Comparison of ENCODE assay signal across 8 mouse cellular contexts in the genomic region with DNA sequence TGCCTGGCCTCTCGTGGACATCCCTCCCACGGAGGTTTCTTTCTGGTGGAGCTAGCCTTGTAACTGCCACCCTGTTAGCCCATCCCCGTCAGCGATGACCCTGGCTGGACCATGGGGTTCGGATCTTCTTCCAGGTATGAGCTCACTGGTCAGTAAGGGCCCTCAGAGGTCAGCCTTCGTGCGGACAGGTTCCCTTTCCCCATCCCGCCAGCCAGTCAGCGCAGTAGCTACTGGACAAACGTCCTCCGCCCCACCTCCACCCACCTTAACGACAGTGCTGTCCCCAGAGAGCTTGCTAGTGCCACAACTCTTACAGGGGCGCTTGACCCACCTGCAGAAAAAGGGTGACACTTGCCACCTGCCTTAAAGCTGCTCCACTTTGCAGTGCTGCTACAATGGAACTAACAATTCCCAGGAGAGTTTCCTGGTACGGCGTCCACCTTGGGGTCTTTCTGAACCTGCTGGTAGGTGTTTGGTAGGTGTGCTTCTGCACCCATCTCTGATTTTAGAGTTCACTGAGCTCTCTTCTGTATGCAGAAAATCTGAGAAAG. TPM values are rescaled to one million over a fixed set of nuclear protein-coding genes. Genes with fewer than 3 reads are reported as not detected.
DNase-seq lines count a peak whose midpoint lies in the region; ATAC-seq and TF ChIP-seq lines count a peak whose summit lies in the region.

No protein-coding gene starts in this region.

- 13% methylated on average over 15 of the region's 15 CpGs for WGBS in hindbrain, embryonic 11.5 days
- 12% methylated on average over 15 of the region's 15 CpGs for WGBS in lung, embryonic 15.5 days
- WGBS in stomach, postnatal 0 days, result 17% methylated on average over 15 of the region's 15 CpGs

- TF ChIP-seq CTCF in MEL (IDR thresholded peaks at IDR 0.05 in 2 of 3, conservative IDR thresholded peaks at IDR 0.05 in 1 of 3; ENCODE audit: control insufficient read depth in 1 of 3, insufficient read depth in 1 of 3, low read depth in 2 of 3, low read length in 3 of 3, poor library complexity in 1 of 3, severe bottlenecking in 1 of 3), result no peak
- no peak for TF ChIP-seq CTCF in stomach, postnatal 0 days (IDR thresholded peaks at IDR 0.05; ENCODE audit: low read depth)

- DNase-seq in heart, adult 11 months, result peak; percentile 91
- DNase-seq in heart, postnatal 4 days, result no peak
- DNase-seq in MEL (ENCODE audit: low read depth, low spot score), result peak; percentile 27
- DNase-seq in hindbrain, embryonic 11.5 days (ENCODE audit: low spot score), result no peak
- DNase-seq in stomach, postnatal 0 days (ENCODE audit: low spot score), result no peak
- no peak for DNase-seq in right cerebral cortex, adult 18-20 months
- DNase-seq in urinary bladder, adult 2 months (ENCODE audit: low spot score), result no peak

- TF ChIP-seq EP300 in MEL (IDR thresholded peaks at IDR 0.05; ENCODE audit: low read depth in 1 of 2, low read length in 2 of 2), result 0 out of 4 replicates have a peak, but pooled peaks of 1 of the 2 experiments have one; percentile 16
- TF ChIP-seq EP300 in stomach, postnatal 0 days (optimal IDR thresholded peaks at IDR 0.05), result no peak

- peak overlapping the region; percentile 66 for H3K9ac ChIP-seq in MEL (ENCODE audit: control insufficient read depth, low read depth, low read length, poor library complexity, severe bottlenecking)
- peak overlapping the region; percentile 69 for H3K9ac ChIP-seq in hindbrain, embryonic 11.5 days (ENCODE audit: low read depth, low read length)
- peak overlapping the region; percentile 72 for H3K9ac ChIP-seq in lung, embryonic 15.5 days
- H3K9ac ChIP-seq in stomach, postnatal 0 days (ENCODE audit: low read length), result peak overlapping the region; percentile 77

- H3K27me3 ChIP-seq in MEL (ENCODE audit: control insufficient read depth in 1 of 2, insufficient read depth in 2 of 2, low read length in 2 of 2), result no peaks in the 10 kb centered on the region
- peaks cover 13% of the 10 kb centered on the region for H3K27me3 ChIP-seq in hindbrain, embryonic 11.5 days (ENCODE audit: control insufficient read depth, insufficient read depth, low read length)
- H3K27me3 ChIP-seq in lung, embryonic 15.5 days, result peaks cover 16% of the 10 kb centered on the region
- no peaks in the 10 kb centered on the region for H3K27me3 ChIP-seq in stomach, postnatal 0 days (ENCODE audit: control insufficient read depth, insufficient read depth, low read length)

- no peak for ATAC-seq in hindbrain, embryonic 11.5 days (ENCODE audit: low FRiP score)
- no peak for ATAC-seq in lung, embryonic 15.5 days (ENCODE audit: borderline replicate concordance, extremely low read depth, low FRiP score, low TSS enrichment)
- ATAC-seq in stomach, postnatal 0 days (ENCODE audit: low FRiP score, low TSS enrichment), result no peak

- peak overlapping the region; percentile 60 to 93 for H3K4me3 ChIP-seq in MEL (ENCODE audit: control insufficient read depth in 1 of 2, insufficient read depth in 1 of 2, low read depth in 2 of 2, low read length in 2 of 2)
- H3K4me3 ChIP-seq in hindbrain, embryonic 11.5 days (ENCODE audit: low read depth, low read length), result peak overlapping the region; percentile 78
- H3K4me3 ChIP-seq in lung, embryonic 15.5 days, result peak overlapping the region; percentile 80
- peak overlapping the region; percentile 92 for H3K4me3 ChIP-seq in stomach, postnatal 0 days (ENCODE audit: low read depth, low read length)

- peaks cover 15 to 39% of the 10 kb centered on the region in 2 experiments for H3K36me3 ChIP-seq in MEL (ENCODE audit: control insufficient read depth in 1 of 2, insufficient read depth in 2 of 2, low read length in 2 of 2)
- H3K36me3 ChIP-seq in hindbrain, embryonic 11.5 days (ENCODE audit: control insufficient read depth, insufficient read depth, low read length), result no peaks in the 10 kb centered on the region
- peaks cover 3% of the 10 kb centered on the region; the same call in 1 of the 2 replicates for H3K36me3 ChIP-seq in lung, embryonic 15.5 days
- peaks cover 1% of the 10 kb centered on the region; the same call in 1 of the 2 replicates for H3K36me3 ChIP-seq in stomach, postnatal 0 days (ENCODE audit: control insufficient read depth, insufficient read depth, low read length)

- no peak for TF ChIP-seq POLR2A in MEL (IDR thresholded peaks at IDR 0.05; ENCODE audit: control insufficient read depth in 1 of 2, insufficient read depth in 1 of 2, low read depth in 1 of 2, low read length in 2 of 2, poor library complexity in 1 of 2)

- no peaks in the 10 kb centered on the region for H3K9me3 ChIP-seq in MEL (replicated peaks; ENCODE audit: insufficient read depth, low read length)
- no peaks in the 10 kb centered on the region for H3K9me3 ChIP-seq in hindbrain, embryonic 11.5 days (ENCODE audit: control insufficient read depth, low read length)
- no peaks in the 10 kb centered on the region for H3K9me3 ChIP-seq in lung, embryonic 15.5 days
- no peaks in the 10 kb centered on the region for H3K9me3 ChIP-seq in stomach, postnatal 0 days (ENCODE audit: control insufficient read depth, low read length)

- H3K27ac ChIP-seq in MEL (ENCODE audit: control insufficient read depth, low read depth, low read length), result peak overlapping the region; percentile 15
- peak overlapping the region; percentile 62; the same call in 1 of the 2 replicates for H3K27ac ChIP-seq in hindbrain, embryonic 11.5 days (ENCODE audit: low read depth, low read length)
- H3K27ac ChIP-seq in lung, embryonic 15.5 days, result no peak overlapping the region
- no peak overlapping the region for H3K27ac ChIP-seq in stomach, postnatal 0 days (replicated peaks)

- H3K4me1 ChIP-seq in MEL (ENCODE audit: control insufficient read depth in 1 of 2, insufficient read depth in 2 of 2, low read length in 2 of 2), result peaks cover 27 to 37% of the 10 kb centered on the region in 2 experiments
- H3K4me1 ChIP-seq in hindbrain, embryonic 11.5 days (replicated peaks; ENCODE audit: control insufficient read depth, insufficient read depth, low read length), result 0 out of 2 replicates have a peak, but pooled peaks cover 5% of the 10 kb centered on the region
- H3K4me1 ChIP-seq in lung, embryonic 15.5 days, result peaks cover 20% of the 10 kb centered on the region
- 0 out of 2 replicates have a peak, but pooled peaks cover 2% of the 10 kb centered on the region for H3K4me1 ChIP-seq in stomach, postnatal 0 days (replicated peaks; ENCODE audit: control insufficient read depth, insufficient read depth)

- peak overlapping the region; percentile 80 for H3K4me2 ChIP-seq in hindbrain, embryonic 11.5 days (replicated peaks; ENCODE audit: low read depth, low read length)
- peak overlapping the region; percentile 94 for H3K4me2 ChIP-seq in lung, embryonic 15.5 days
- peak overlapping the region; percentile 98 for H3K4me2 ChIP-seq in stomach, postnatal 0 days (replicated peaks; ENCODE audit: low read depth)

- peaks cover 25% of the 10 kb centered on the region for H3K79me2 ChIP-seq in MEL (ENCODE audit: control insufficient read depth, insufficient read depth, low read length, poor library complexity)

- TF ChIP-seq RAD21 in MEL (IDR thresholded peaks at IDR 0.05; ENCODE audit: low read depth, low read length), result no peak

TF ChIP-seq in MEL, 35 proteins besides CTCF, POLR2A, EP300 and RAD21:
- peak; percentile 27; the same call in 1 of the 2 replicates for TF ChIP-seq MAX (IDR thresholded peaks at IDR 0.05; ENCODE audit: low read length)
- no peak for TF ChIP-seq GABPA (IDR thresholded peaks at IDR 0.05; ENCODE audit: low read depth, low read length)
- 0 out of 2 replicates have a peak, but pooled peaks have one; percentile 67 for TF ChIP-seq CHD1 (IDR thresholded peaks at IDR 0.05; ENCODE audit: low read depth, low read length)
- no peak for TF ChIP-seq TAL1 (IDR thresholded peaks at IDR 0.05; ENCODE audit: low read length)

RNA-seq across cellular contexts. Expression of gene Asb1, which starts 0.8 kb away (rescaled TPM):
- 10 to 100 TPM; 17.5 to 18.2 TPM for total RNA-seq in heart, postnatal 4 days (2021)
- 38.4 and 41.3 TPM in 2 replicates for total RNA-seq in MEL (2012; rRNA removed)
- 10 to 100 TPM in 1 of 2 experiments, not detected in 1; 37.9 TPM for polyA plus RNA-seq in MEL (2012; ENCODE audit: insufficient read depth in 1 of 2, insufficient read length in 2 of 2, low read depth in 1 of 2, low replicate concordance in 2 of 2, missing spikeins in 1 of 2)
- polyA plus RNA-seq in hindbrain, embryonic 11.5 days (2014; fragmentation: Nextera tagmentation; extraction: Ambion mirVana), result 10.1 and 11.9 TPM in 2 replicates
- polyA plus RNA-seq in lung, embryonic 15.5 days (2015; fragmentation: Nextera tagmentation; extraction: Ambion mirVana), result 5.9 and 6.2 TPM in 2 replicates
- polyA plus RNA-seq in stomach, postnatal 0 days (2015; fragmentation: Nextera tagmentation; extraction: Ambion mirVana), result 1.6 and 2.3 TPM in 2 replicates
- polyA plus RNA-seq in urinary bladder, adult 2 months (2012; rRNA removed), result 10.6 and 11.3 TPM in 2 replicates

RNA-seq across cellular contexts. Expression of gene Traf3ip1, which starts 46.7 kb away (rescaled TPM):
- 1 to 10 TPM; 4.3 to 4.6 TPM for total RNA-seq in heart, postnatal 4 days (2021)
- 12.0 and 13.6 TPM in 2 replicates for total RNA-seq in MEL (2012; rRNA removed)
- 10 to 100 TPM in 1 of 2 experiments, not detected in 1; 19.6 TPM for polyA plus RNA-seq in MEL (2012; ENCODE audit: insufficient read depth in 1 of 2, insufficient read length in 2 of 2, low read depth in 1 of 2, low replicate concordance in 2 of 2, missing spikeins in 1 of 2)
- 7.3 and 7.7 TPM in 2 replicates for polyA plus RNA-seq in hindbrain, embryonic 11.5 days (2014; fragmentation: Nextera tagmentation; extraction: Ambion mirVana)
- polyA plus RNA-seq in lung, embryonic 15.5 days (2015; fragmentation: Nextera tagmentation; extraction: Ambion mirVana), result 11.0 and 11.5 TPM in 2 replicates
- polyA plus RNA-seq in stomach, postnatal 0 days (2015; fragmentation: Nextera tagmentation; extraction: Ambion mirVana), result 3.0 and 3.1 TPM in 2 replicates
- polyA plus RNA-seq in urinary bladder, adult 2 months (2012; rRNA removed), result 11.7 and 12.0 TPM in 2 replicates

Comparison
In these comparisons a context has a peak if more than half of its experiments do, and no peak if none do; other contexts are left out.
1. DNase-seq: peak in heart, adult 11 months (single experiment) and MEL (single experiment); none in heart, postnatal 4 days (single experiment), hindbrain, embryonic 11.5 days (single experiment), stomach, postnatal 0 days (single experiment), right cerebral cortex, adult 18-20 months (single experiment) and urinary bladder, adult 2 months (single experiment).
2. H3K27ac ChIP-seq: peak in MEL (single experiment) and hindbrain, embryonic 11.5 days (single experiment); none in lung, embryonic 15.5 days (single experiment) and stomach, postnatal 0 days (single experiment).
3. Peak in every context shown above with its lines, with median percentiles within 50 percentile points of each other: H3K4me3 ChIP-seq, H3K9ac ChIP-seq and H3K4me2 ChIP-seq.